Comparison of ENCODE assay signal across 8 mouse cellular contexts in the genomic region with DNA sequence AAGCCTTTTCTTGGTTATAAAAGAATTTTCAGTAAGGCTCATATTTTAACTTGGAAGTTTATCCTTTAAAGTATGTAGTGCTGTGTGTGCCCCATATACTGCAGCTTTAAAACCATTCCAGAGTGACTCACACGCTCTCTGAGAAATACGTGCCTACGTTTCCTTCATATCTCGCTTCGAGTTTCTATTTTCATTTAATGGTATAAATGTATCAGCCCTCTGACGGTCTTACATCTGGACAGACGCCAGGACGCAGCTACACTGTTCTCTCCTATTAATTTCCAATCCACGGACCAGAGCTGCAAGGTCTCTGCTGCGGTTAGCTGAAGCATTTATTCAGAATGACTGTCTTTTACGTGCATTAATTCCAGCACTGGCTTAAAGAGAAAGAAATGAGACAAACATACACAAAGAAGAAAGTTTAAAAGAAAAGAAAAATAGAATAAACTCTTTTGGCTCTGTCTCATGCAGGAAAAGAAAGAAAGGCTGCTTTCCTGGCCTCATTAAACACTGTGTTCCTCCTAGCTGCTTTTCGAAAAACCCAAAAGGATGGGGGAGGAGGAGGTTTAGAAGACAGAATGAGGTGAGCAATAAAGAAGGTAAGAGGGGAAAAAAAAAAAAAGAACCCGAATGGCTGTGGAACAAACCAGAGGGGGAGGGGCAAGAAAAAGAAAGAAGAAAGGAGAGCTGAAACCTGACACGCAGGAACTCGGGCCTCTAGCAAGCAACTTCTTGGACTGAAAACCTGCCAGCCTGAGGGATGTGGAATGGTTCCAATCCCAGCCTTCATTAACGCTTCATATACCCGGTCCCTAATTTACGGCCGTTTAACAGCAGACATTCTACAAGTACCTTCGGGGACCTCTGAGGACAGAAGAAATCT. TPM values are rescaled to one million over a fixed set of nuclear protein-coding genes. Genes with fewer than 3 reads are reported as not detected.
DNase-seq lines count a peak whose midpoint lies in the region; ATAC-seq and TF ChIP-seq lines count a peak whose summit lies in the region.

No protein-coding gene starts in this region.

- WGBS in embryonic facial prominence, embryonic 12.5 days = 12% methylated on average over 20 of the region's 20 CpGs
- WGBS in hindbrain, embryonic 12.5 days = 34% methylated on average over 20 of the region's 20 CpGs

- ATAC-seq in Patski = peak; percentile 37
- ATAC-seq in embryonic facial prominence, embryonic 12.5 days (ENCODE audit: insufficient number of reproducible peaks, insufficient read depth, low FRiP score, low TSS enrichment) = no peak
- ATAC-seq in hindbrain, embryonic 12.5 days (ENCODE audit: low FRiP score) = no peak

- no peak overlapping the region for H3K4me3 ChIP-seq in embryonic facial prominence, embryonic 12.5 days
- no peak overlapping the region for H3K4me3 ChIP-seq in hindbrain, embryonic 12.5 days

- no peaks in the 10 kb centered on the region for H3K27me3 ChIP-seq in Patski
- H3K27me3 ChIP-seq in embryonic facial prominence, embryonic 12.5 days = no peaks in the 10 kb centered on the region
- no peaks in the 10 kb centered on the region for H3K27me3 ChIP-seq in hindbrain, embryonic 12.5 days

- CTCF ChIA-PET in Patski (lab: Charles Lee) = interaction anchor here (1.4 to 2.4 kb wide), 2 partner anchors 15 to 159 kb away, joined by 3 to 6 read pairs; no protein-coding TSS in a partner anchor

- TF ChIP-seq CTCF in Patski (IDR thresholded peaks at IDR 0.05) = no peak

- POLR2A ChIA-PET in Patski (lab: Charles Lee) = interaction anchor here (0.7 to 1.0 kb wide), 3 partner anchors 9 to 274 kb away, joined by 3 to 4 read pairs (median 3); no protein-coding TSS in a partner anchor

- H3K9ac ChIP-seq in embryonic facial prominence, embryonic 12.5 days = no peak overlapping the region
- no peak overlapping the region for H3K9ac ChIP-seq in hindbrain, embryonic 12.5 days

- H3K27ac ChIP-seq in embryonic facial prominence, embryonic 12.5 days = peak overlapping the region; percentile 74
- peak overlapping the region; percentile 45; the same call in 1 of the 2 replicates for H3K27ac ChIP-seq in hindbrain, embryonic 12.5 days

- peaks cover 7% of the 10 kb centered on the region; the same call in 1 of the 2 replicates for H3K36me3 ChIP-seq in embryonic facial prominence, embryonic 12.5 days
- peaks cover 8% of the 10 kb centered on the region; the same call in 1 of the 2 replicates for H3K36me3 ChIP-seq in hindbrain, embryonic 12.5 days

- in situ Hi-C loops in Patski (cut with MboI; ENCODE audit: low pct_unique_long_range_greater_than_20kb) = no loop called here

- peaks cover 57% of the 10 kb centered on the region for H3K4me1 ChIP-seq in embryonic facial prominence, embryonic 12.5 days
- peaks cover 31% of the 10 kb centered on the region for H3K4me1 ChIP-seq in hindbrain, embryonic 12.5 days

- peak; percentile 89 for DNase-seq in heart, adult 11 months
- DNase-seq in heart, postnatal 36 days = no peak
- DNase-seq in Patski (ENCODE audit: low read depth, low spot score) = no peak
- peak; percentile 65 for DNase-seq in left cerebral cortex, postnatal 4 days
- DNase-seq in skeletal muscle tissue, adult 2 months (ENCODE audit: low read depth, low spot score) = peak; percentile 34
- no peak for DNase-seq in spleen, adult 12 weeks (ENCODE audit: low spot score)

- no peaks in the 10 kb centered on the region for H3K9me3 ChIP-seq in embryonic facial prominence, embryonic 12.5 days
- H3K9me3 ChIP-seq in hindbrain, embryonic 12.5 days (replicated peaks) = no peaks in the 10 kb centered on the region

- peak overlapping the region; percentile 37 for H3K4me2 ChIP-seq in embryonic facial prominence, embryonic 12.5 days (replicated peaks)
- peak overlapping the region; percentile 22; the same call in 1 of the 2 replicates for H3K4me2 ChIP-seq in hindbrain, embryonic 12.5 days (replicated peaks)

- intact Hi-C loops in heart, postnatal 36 days (cut with DNase I) = loop anchor here (2.0 kb wide), 1 partner anchor 39 kb away; no protein-coding TSS in a partner anchor
- intact Hi-C loops in left cerebral cortex, postnatal 4 days (cut with DNase I) = no loop called here

RNA-seq across cellular contexts. Expression of a gene that starts 40.2 kb away (rescaled TPM):
- total RNA-seq in heart, postnatal 36 days (2021) = 10 to 100 TPM; 47.2 to 63.0 TPM
- 49.9 TPM for polyA plus RNA-seq in Patski (2021)
- polyA plus RNA-seq in embryonic facial prominence, embryonic 12.5 days (2016; fragmentation: Nextera tagmentation; extraction: Ambion mirVana) = 66.3 and 66.8 TPM in 2 replicates
- polyA plus RNA-seq in hindbrain, embryonic 12.5 days (2016; fragmentation: Nextera tagmentation; extraction: Ambion mirVana) = 56.3 and 59.8 TPM in 2 replicates
- total RNA-seq in left cerebral cortex, postnatal 4 days (2021) = 100 to 1,000 TPM; 284 to 303 TPM

Comparison
In these comparisons a context has a peak if more than half of its experiments do, and no peak if none do; other contexts are left out.
1. DNase-seq: peak in heart, adult 11 months (single experiment), left cerebral cortex, postnatal 4 days (single experiment) and skeletal muscle tissue, adult 2 months (single experiment); none in heart, postnatal 36 days (0 of 2), Patski (single experiment) and spleen, adult 12 weeks (single experiment).